Mouse (Mus musculus): ENCODE measurements at regions not wholly inside any gene's neighbourhood (a gene's known extent, or its start where the extent isn't known, plus 50 kb on each side); places are given as distances from the start of the nearest gene placed in this dataset.

DNA sequence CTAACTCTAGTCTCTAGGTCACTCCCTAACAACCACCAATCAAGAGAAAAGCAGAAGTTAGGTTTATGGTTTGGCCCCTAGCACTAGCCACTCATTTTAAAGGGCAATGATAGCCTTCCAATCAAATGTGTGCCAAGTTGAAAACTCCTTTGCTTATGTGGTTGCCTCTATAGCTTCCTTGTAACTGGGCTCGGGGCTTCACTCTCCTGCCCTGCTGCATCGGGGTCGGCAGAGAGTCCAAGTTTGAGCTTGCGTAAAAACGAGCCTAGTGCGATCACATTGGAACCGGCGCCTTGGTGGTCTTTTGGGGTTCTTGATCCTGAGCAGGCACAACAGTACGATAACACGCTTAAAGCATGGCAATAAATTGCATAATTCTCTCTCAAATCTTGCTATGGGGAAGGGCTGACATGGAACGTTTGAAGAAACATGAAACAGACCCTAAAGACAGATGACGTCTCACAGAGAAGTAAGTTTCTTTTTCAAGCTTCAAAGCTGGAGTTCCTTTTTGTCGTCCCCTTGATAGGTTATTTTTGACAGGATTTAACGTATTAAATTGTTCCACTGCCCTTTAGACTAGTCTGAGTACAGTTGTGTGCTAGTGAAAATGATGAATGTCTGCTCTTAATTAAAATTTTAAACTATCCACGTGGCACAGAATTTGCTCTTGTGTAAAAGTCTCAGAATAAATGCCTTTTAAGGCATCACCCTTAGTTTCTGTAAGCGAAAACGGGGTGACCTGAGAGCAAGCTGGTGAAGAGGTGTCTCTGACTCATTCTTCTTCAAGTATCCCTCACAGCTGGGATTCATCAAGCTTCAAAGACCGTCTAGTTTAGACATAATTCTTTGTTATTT, 52.0 kb downstream of the 4930426L09Rik start:
- DNase-seq, result no peak

DNA sequence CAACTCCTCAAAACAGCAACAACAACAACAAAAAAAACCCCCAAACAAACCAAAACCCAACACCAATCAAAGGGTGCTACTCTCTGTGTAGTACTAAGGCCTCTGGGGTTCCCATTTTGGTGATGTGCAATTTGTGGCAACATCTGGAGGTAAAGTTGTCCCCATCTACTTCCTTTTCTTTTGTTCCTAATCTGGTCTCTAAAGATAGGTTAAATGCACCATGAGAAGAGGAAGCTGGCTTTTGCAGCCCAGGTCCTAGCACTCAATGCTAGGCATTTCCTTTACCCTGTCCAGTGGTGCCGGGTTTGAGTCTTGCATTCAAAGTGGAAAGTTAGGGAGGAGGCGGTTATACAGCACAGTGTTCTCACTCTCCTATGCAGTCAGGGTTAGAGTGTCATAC, 57.4 kb downstream of the 4930426L09Rik start:
- no peak for DNase-seq

GRCm38 (mm10) chr2:19057859-19058258, 59.7 kb downstream of the 4930426L09Rik start:
- no peak for DNase-seq

- DNase-seq, result no peak
Observed at GRCm38 (mm10) chr2:19058765-19059164, 60.6 kb downstream of the 4930426L09Rik start.

DNA sequence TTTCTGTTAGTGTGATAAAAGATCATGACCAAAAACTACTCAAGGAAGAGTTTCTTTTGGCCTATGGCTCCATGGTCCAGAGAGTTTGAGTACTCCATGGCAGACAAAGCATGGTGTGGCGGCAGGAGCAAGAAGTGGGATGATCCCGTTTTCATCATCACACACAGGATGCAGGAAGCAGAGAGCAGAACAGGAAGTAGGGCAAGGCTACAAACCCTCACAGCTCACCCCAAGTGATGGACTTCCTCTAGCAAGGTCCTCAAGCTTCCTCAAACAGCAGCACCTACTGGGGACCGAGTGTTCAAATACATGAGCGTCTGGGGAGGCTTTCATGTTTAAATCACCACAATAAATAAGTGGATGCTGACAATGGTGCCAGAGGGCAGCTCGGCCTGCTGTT, 61.1 kb downstream of the 4930426L09Rik start:
- DNase-seq, result no peak

DNA sequence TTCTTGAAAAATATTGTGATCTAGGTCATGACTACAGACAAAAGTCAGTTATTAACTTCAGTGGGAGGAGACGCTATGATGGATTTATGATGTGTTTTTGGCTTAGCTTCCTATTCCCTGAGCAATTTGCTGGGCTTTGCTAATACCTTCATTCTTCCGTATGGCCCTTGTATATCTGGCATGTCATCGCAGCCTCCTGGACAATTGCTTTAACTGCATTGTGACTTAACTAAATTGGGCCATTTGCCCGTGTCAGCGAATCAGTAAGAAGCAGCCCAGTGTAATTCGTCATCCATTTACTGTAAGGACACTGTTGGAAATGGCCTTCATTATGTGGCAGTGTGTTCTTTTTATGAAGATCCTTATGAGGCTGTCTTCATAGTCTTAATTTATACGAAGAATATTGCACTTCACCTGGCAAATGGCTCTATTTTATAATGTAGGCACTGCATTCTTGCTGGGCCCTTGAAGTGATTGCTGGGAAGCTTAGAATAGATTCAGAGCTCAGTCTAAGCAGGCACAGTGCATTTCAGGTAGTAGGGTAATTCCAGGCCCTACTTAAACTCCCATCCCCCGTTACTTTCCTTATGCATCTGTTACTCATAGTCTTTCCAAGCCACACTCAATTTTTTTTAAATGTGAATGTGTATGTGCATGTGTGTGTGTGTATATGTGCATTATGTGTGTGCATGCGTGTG, 62.2 kb downstream of the 4930426L09Rik start:
- DNase-seq, result peak; percentile 20

- peak; percentile 44 for DNase-seq
Observed at GRCm38 (mm10) chr2:19064560-19065362, 66.6 kb downstream of the 4930426L09Rik start.

GRCm38 (mm10) chr2:19065511-19065910, 67.4 kb downstream of the 4930426L09Rik start:
- DNase-seq, result no peak

DNA sequence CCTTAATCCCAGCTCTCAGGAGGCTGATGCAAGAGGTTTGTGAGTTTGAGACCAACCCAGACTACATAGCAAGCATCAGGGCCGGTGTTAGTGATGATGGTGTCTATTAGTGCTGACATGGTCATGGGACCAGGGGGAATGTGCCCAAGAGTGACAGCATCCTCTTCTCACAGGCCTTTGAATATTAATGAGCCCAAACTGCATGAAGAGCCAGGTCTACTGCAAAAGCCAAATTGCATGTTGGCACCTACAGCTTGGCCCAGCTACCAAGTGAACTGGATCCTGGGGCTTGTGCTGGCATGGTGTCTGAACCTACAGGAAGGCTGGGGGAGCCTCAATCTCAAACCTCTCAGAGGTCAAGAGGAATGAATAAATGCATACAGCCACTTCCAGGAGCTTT, 70.0 kb downstream of the 4930426L09Rik start:
- DNase-seq, result no peak

DNA sequence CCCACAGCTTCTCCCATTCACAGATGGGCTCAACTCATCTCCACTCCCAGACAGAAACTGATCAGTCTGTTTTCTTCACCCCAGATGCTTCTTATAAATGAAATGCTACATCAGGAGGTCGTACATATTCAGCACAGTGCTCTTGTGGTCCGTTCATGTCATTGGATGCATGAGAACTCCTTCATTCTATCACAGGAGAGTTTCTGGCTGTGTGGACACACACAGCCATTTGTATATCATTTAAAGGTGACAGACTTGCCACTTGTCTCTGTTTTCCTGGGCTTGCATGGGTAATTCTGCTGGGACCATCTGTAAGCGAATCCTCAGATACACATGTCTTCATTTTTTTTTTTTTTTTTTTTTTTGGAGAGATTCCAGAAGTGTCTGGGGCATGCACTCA, 85.7 kb downstream of the 4930426L09Rik start:
- DNase-seq, result no peak

DNA sequence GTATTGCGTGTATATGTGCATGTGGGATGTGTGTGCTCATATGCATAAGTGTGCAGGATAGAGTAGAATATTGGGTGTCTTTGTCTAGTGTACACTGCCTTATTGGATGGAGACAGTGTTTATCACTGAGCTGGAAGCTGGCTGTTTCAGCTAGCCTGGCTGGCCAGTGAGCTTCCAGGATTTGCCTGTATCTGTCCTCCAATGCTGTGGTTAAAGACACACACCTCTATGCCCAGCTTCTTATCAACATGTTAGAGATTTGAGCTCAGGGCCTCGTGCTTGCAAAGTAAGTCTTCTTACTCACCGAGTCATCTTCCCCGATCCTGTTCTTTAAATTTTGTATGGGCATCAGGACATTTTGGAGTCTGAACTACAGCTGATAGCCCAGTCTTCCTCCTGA, 87.0 kb downstream of the 4930426L09Rik start:
- DNase-seq, result no peak

DNA sequence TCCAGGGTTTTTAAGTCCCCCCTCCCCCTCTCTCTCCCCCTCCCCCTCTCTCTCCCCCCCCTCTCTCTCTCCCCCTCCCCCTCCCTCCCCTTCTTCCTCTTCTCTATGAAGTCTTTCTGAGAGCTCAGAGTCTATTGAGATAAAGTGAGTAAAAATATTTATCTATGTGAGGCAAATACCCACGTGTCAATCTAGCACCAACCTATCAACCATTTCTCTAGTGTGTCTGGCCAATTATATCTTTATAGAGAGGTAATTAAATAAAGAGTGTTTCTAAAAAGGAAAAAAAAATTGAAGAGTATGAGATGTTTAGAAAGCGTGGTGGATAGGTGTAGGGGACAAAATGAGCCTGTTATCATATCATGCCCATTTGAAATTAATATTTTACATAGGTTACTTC, 88.0 kb downstream of the 4930426L09Rik start:
- DNase-seq, result no peak

DNA sequence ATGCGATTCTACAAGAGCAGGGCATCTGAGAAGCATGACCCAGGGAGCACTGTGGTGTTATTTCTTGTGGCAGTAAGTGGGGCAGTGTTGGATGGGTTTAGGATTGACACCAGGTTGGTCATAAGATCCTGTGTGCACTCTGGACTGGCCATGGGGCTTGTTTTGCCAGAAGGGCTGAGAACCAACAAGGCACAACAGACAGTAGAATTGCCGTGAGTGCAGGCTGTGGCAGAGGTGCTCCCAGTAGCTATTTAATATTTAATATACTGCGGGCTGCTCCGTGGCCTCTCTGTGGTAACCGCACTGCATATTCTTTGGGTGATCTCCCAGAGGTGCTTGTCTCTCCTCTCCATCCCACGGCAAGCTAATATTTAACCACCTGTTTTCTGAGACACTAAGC, 88.5 kb downstream of the 4930426L09Rik start:
- DNase-seq, result no peak

DNA sequence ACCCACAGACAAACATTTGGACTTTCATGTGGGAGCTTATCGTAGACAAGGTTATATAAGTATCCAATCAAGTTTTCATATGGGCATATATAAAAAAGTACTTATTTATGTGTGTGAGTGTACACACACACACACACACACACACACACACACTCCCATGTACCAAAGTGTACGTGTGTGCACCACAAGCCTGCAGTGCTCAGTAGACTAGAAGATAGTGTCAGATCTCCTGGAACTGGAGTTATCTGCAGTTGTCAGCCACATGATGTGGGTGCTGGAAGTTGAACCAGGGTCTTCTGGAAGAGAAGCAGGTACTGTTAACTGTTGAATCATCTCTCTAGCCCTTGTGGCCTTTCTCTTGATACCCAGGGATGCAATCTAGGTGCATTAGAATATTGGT, 99.7 kb upstream of the Armc3 start:
- DNase-seq, result no peak

GRCm38 (mm10) chr2:19108753-19109152, 90.3 kb upstream of the Armc3 start:
- DNase-seq, result no peak

DNA sequence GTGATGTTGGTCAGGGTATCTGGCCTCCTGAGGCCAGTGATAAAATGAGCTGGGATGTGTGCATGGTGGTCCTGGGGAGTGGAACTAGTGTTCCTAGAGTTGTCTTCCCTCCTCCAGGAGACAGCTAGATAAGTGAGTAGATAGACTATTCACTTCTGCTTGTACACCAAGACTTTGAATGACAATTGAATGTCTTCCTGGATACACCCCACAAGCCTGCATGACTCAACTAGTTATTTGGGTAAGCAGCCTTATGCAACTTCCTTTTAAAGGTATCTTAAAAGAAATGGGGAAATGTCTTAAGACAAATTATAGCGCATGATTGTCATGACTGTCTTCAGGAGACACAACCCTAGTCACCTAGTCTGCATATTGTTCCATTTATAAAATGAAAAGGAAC, 79.2 kb upstream of the Armc3 start:
- no peak for DNase-seq

DNA sequence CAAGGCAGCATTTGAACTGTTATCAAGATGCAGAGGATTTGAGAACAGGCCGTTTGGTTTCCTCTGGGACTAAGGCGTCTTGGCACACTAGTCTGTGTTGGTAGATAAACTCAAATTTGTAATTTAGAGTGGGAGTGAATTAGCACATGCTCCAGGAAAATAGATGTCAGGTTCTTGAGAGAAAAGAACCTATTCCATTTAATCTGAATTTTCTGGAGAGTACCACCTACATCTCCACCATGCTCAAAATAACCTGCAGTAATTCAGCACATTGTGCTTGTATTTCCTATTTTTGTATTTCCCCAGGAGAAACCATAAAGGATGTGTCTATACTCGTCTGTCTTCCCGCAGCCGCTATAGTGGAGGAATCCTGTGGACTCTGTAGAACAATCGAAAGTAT, 66.2 kb upstream of the Armc3 start:
- DNase-seq, result no peak

DNA sequence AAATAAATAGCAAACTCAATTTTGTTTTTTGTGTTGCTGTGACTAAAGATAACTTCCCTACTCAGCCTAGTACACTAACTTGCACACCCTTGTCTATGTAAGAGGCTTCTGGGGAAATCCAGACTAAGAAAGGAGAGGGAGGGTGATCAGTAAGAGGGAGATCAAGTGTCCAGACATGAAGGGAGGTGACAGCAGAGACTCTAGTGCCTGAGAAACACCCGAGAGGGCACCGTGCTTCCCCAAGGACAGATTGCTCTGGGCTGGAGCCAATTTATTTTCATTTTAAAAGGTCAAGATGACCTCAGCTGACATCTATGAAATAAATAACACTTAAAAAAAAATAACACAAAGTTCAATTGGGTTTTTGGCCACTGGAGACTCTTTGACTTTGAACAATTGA, 56.5 kb upstream of the Armc3 start:
- DNase-seq, result peak; percentile 78

DNA sequence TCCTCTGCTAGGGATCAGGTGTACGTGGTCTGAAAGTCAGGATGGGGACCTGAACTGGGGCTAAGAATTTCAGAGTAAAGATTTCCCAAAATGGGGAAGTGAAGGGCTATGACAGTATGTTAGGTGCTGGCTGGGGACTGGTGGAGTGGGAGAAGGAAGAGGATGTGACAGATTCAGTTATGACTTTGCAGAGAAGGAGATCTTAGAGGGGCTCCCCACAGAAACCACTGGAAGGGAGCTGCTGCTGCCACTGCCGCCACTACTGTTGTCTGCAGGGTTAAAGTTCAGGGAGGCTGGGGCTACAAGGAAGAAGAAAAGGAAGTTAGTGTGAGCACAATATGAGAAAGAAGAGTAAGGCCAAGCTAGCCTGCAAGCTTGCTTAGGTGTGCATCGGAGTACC, 53.7 kb upstream of the Armc3 start:
- DNase-seq, result no peak

- peak; percentile 53 for DNase-seq
Observed at GRCm38 (mm10) chr2:19145881-19146280, 53.2 kb upstream of the Armc3 start.

- peak; percentile 17 for DNase-seq
Observed at GRCm38 (mm10) chr2:19146289-19146688, 52.8 kb upstream of the Armc3 start.

DNA sequence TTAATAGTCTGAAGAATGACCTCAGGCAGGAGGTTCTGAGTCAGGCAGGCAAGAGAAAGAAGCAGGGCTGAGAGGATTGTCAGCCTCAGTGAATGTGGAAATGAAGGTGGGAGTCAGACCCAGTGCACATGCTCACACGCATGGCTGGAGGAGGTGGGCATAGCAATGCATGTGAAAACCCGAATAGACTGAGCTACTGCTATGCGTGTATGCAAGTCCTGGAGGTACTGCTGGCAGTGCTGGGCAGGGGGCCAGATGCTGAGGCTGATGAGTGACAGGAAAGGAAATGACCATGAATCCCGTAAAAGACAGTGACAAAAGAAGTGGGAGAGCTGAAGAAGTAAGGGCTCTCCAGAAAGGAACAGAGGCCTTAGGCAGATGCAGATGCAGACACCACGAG, 50.3 kb upstream of the Armc3 start:
- DNase-seq, result peak; percentile 77
